Mouse (Mus musculus) embryonic facial prominence, embryonic 11.5 days (tissue): ENCODE data around the gene Plgrkt. TPM values are rescaled to one million over a fixed set of nuclear protein-coding genes. Genes with fewer than 3 reads are reported as not detected.
A peak's percentile ranks its signal among the peaks of the same experiment; 100 is the strongest.

Experiments
- ATAC-seq: fragments of 200-750 bp; cut with Nextera tagmentation; replicated peaks from 2 replicates; pipeline ENCODE4 v1.8.0; 2017; ENCODE audit warnings: low read depth; ENCODE audit not compliant: insufficient number of reproducible peaks, low FRiP score, low TSS enrichment
- DNase-seq: peaks from one replicate; pipeline ENCODE4 v3.0.0-alpha.2; 2015; ENCODE audit warnings: low spot score
- H3K27ac ChIP-seq: fragments of 300-500 bp; sonication (generic); replicated peaks from 2 replicates; pipeline ENCODE4 v1.5.1; 2014; ENCODE audit warnings: mild to moderate bottlenecking, low read depth, low read length, control low read depth
- H3K27me3 ChIP-seq: fragments of 300-500 bp; sonication (generic); 2 replicates; pipeline ENCODE4 v1.6.1; 2014; ENCODE audit warnings: mild to moderate bottlenecking, low read length, moderate library complexity, mixed read lengths; ENCODE audit not compliant: control insufficient read depth, insufficient read depth
- H3K36me3 ChIP-seq: fragments of 300-500 bp; sonication (generic); replicated peaks from 2 replicates; pipeline ENCODE4 v1.6.1; 2014; ENCODE audit warnings: low read depth, mild to moderate bottlenecking, low read length, moderate library complexity, mixed read lengths; ENCODE audit not compliant: control insufficient read depth, insufficient read depth
- H3K4me1 ChIP-seq: fragments of 300-500 bp; sonication (generic); 2 replicates; pipeline ENCODE4 v1.6.1; 2014; ENCODE audit warnings: low read length, mixed read lengths; ENCODE audit not compliant: control insufficient read depth, insufficient read depth
- H3K4me2 ChIP-seq: fragments of 300-500 bp; sonication (generic); 2 replicates; pipeline ENCODE4 v1.6.1; 2014; ENCODE audit warnings: low read depth, mild to moderate bottlenecking, control low read depth, low read length, moderate library complexity
- H3K4me3 ChIP-seq: fragments of 300-500 bp; sonication (generic); 2 replicates; pipeline ENCODE4 v1.5.1; 2014; ENCODE audit warnings: low read depth, low read length, control low read depth
- H3K9ac ChIP-seq: fragments of 300-500 bp; sonication (generic); replicated peaks from 2 replicates; pipeline ENCODE4 v1.6.1; 2014; ENCODE audit warnings: mild to moderate bottlenecking, control low read depth, low read length
- H3K9me3 ChIP-seq: fragments of 300-500 bp; sonication (generic); replicated peaks from 2 replicates; pipeline ENCODE4 v1.6.1; 2016; ENCODE audit warnings: mild to moderate bottlenecking, low read length, inconsistent platforms, mixed read lengths; ENCODE audit not compliant: control insufficient read depth
- WGBS: fragments of 180-500 bp; shearing (Covaris S2); extraction: QIAGEN DNeasy Blood & Tissue Kit; methylation state at CpG from one replicate; pipeline ENCODE4 v1.1.7; 2014; 5-methylcytosine and 5-hydroxymethylcytosine counted together
- polyA plus RNA-seq: library from polyadenylated mRNA; unstranded; fragments of >200 nt; fragmentation: Nextera tagmentation; extraction: Ambion mirVana; gene quantifications from 2 replicates; pipeline ENCODE4 v1.2.1, GENCODE M21; 2014

The Plgrkt gene
- polyA plus RNA-seq, 1 experiment from 2014 or later = 58.8 TPM

DNA sequence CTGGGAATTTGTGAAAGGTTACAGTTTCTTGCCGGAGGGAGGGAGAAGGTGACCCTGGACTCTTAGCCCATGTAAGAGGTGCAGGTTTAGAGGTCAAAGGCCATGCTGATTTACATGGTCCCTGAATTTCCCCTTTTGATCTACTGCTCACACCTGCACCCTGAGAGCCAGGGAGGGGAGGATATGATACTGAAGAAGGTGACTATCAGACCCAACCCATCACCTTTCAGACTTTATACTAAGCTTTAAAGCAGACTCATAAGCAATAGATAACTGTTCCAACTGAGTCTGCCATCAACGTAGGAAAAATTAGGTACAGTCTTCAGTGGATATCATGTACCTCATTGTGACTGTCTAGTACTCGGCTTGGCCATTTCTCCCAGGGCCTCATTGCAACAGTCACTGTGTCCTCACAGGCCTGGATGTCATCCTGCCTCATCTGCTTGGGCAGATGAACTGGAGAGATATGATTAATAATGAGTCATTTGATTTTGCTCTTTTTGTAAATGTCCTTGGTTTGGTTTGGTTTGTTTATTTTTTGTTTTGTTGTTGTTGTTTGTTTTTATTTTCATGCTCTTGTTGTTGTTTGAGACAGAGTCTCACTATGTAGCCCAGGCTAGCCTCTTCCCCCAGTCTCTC is 1.6 kb upstream of the Plgrkt start:
- Histone ChIP-seq H3K4me1 (no peaks in the 10 kb centered on the region), H3K9ac (no peak overlapping the region), H3K36me3 (no peaks in the 10 kb centered on the region), H3K4me3 (no peak overlapping the region), H3K9me3 (no peaks in the 10 kb centered on the region), H3K27me3 (no peaks in the 10 kb centered on the region), H3K4me2 (no peak overlapping the region), H3K27ac (no peak overlapping the region)
- ATAC-seq (no peak), DNase-seq (no peak)
- 68% methylated on average over 3 of the region's 3 CpGs for WGBS

DNA sequence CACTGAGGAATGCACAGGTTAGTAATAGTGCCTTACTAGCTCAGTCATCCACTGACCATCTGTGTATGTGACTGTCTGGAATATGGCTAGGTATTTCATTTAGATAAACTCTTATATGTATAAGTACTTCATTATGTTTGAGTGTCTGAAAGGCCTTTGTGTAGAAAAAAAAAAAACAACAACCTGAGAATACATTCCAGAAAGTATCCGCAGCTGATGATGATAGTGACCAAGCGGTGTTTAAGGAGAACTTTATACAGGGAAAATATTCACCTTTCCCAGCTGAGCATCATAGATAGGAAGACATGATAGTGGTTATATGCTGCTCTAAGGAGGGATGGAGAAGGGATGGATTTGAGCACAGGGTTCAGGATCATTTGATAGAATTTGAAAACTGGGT is 851 bp upstream of the Plgrkt start:
- H3K27me3 ChIP-seq = no peaks in the 10 kb centered on the region
- no peaks in the 10 kb centered on the region for H3K36me3 ChIP-seq
- H3K4me3 ChIP-seq = no peak overlapping the region
- H3K9ac ChIP-seq = no peak overlapping the region
- WGBS = 81% methylated on average over 2 of the region's 2 CpGs
- no peak for DNase-seq
- no peaks in the 10 kb centered on the region for H3K4me1 ChIP-seq
- no peak overlapping the region for H3K4me2 ChIP-seq
- H3K9me3 ChIP-seq = no peaks in the 10 kb centered on the region
- H3K27ac ChIP-seq = no peak overlapping the region
- ATAC-seq = no peak

GRCm38 (mm10) chr19:29366226-29366968 is 793 bp downstream of the Plgrkt start:
- no peak for DNase-seq
- 58% methylated on average over 20 of the region's 20 CpGs for WGBS
- H3K4me1 ChIP-seq = no peaks in the 10 kb centered on the region
- H3K4me2 ChIP-seq = peak overlapping the region; percentile 79
- H3K27ac ChIP-seq = no peak overlapping the region
- no peak for ATAC-seq
- H3K9me3 ChIP-seq = no peaks in the 10 kb centered on the region
- peak overlapping the region; percentile 34 for H3K4me3 ChIP-seq
- no peaks in the 10 kb centered on the region for H3K36me3 ChIP-seq
- no peaks in the 10 kb centered on the region for H3K27me3 ChIP-seq
- no peak overlapping the region for H3K9ac ChIP-seq

DNA sequence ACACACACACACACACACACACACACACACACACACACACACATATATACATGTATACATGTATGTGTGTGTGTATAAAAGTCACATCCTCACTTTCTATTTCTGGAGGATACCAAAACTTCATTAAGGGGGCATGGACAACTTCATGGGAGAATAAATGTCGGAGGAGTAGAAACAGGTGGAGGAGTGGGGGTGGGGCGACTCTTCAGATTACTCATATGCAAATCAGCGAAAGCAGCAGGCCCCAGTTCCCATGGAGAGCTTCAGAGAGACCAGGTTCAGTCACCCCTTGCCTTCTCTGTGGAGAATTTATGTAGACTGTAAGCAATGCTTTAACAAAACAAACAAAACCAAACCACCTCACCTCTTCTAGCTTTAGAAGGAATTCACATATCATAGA is 2.1 kb downstream of the Plgrkt start:
- Histone ChIP-seq H3K4me1 (no peaks in the 10 kb centered on the region), H3K4me2 (no peak overlapping the region), H3K27me3 (no peaks in the 10 kb centered on the region), H3K27ac (no peak overlapping the region), H3K9ac (no peak overlapping the region), H3K36me3 (no peaks in the 10 kb centered on the region), H3K9me3 (no peaks in the 10 kb centered on the region), H3K4me3 (no peak overlapping the region)
- no peak for DNase-seq
- WGBS = 18% methylated on average over 3 of the region's 3 CpGs
- ATAC-seq = no peak

DNA sequence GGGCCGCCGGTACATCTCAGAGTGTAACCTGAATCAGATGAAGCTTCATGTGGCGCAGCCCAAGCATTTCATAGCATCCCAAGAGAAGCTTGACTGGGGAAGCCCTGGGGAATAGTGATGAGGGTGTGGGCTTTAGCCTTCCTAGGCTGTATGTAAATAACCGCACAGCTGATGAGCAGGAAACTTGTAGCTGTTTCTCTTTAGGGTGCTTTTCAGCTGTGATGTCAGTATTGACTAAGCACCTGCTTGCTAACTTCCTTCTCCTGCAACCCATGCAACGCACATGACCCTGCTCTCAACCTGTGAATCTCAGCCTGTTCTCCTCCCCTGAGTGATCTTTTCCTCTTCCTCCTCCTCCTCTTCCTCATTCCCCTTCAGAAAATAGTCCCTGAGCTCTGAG is 3.1 kb downstream of the Plgrkt start:
- Histone ChIP-seq H3K4me1 (no peaks in the 10 kb centered on the region), H3K36me3 (no peaks in the 10 kb centered on the region), H3K9me3 (no peaks in the 10 kb centered on the region), H3K9ac (no peak overlapping the region), H3K27me3 (no peaks in the 10 kb centered on the region), H3K4me2 (no peak overlapping the region), H3K27ac (no peak overlapping the region), H3K4me3 (no peak overlapping the region)
- 72% methylated on average over 5 of the region's 5 CpGs for WGBS
- DNase-seq (no peak), ATAC-seq (no peak)

- Histone ChIP-seq H3K4me1 (no peaks in the 10 kb centered on the region), H3K9me3 (no peaks in the 10 kb centered on the region), H3K4me3 (no peak overlapping the region), H3K27ac (no peak overlapping the region), H3K27me3 (no peaks in the 10 kb centered on the region), H3K9ac (no peak overlapping the region), H3K4me2 (no peak overlapping the region), H3K36me3 (no peaks in the 10 kb centered on the region)
- no peak for ATAC-seq
- no peak for DNase-seq
- 88% methylated on average over 7 of the region's 7 CpGs for WGBS
These were observed 3.6 kb downstream of the Plgrkt start for GRCm38 (mm10) chr19:29363557-29363956.

DNA sequence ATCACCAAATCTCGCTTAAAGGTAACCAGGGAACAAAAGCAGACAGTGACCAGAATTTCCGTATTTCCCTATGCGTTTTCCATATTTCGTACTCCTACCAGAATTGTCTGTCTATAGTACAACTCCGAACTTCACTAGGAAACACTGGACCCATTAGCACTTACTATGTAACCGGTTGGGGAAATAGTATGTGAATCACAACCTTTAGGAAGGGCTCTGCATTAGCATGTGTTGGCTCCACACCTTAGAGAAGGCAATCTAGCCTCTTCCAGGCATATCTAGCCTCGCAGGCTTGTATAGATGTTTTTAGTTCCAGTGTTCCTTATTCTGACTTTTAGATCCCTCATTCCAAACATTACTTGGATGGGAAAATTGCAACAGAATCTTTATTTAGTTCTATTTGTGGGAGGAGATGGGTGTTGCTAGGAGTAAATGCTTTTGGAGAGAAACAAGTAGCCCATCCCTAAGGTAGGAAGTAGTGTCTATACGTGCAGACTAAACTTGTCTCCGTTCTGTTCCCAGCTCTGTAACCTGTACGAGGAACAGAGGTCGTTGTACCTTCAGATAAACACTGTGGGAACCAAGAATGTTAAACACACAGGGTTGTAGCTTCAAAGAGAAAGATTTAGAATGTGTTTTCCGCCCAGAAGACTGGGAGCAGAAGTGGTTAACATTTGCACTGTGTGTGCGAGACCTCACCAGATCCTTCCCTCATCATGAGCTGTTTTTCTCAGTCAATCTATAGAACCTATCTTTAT is 4.8 kb downstream of the Plgrkt start:
- Histone ChIP-seq H3K36me3 (no peaks in the 10 kb centered on the region), H3K27ac (no peak overlapping the region), H3K27me3 (no peaks in the 10 kb centered on the region), H3K9ac (0 out of 2 replicates have a peak overlapping the region, but pooled peaks have one; percentile 20), H3K4me3 (peak overlapping the region; percentile 48), H3K9me3 (no peaks in the 10 kb centered on the region), H3K4me2 (peak overlapping the region; percentile 72), H3K4me1 (no peaks in the 10 kb centered on the region)
- 54% methylated on average over 13 of the region's 13 CpGs for WGBS
- ATAC-seq (no peak), DNase-seq (no peak)
